Mouse (Mus musculus) midbrain, embryonic 16.5 days (tissue): Measurements from ENCODE around the gene Cnksr2. TPM values are rescaled to one million over a fixed set of nuclear protein-coding genes. Genes with fewer than 3 reads are reported as not detected.

Experiments used
- ATAC-seq: fragments of 200-750 bp; cut with Nextera tagmentation; 2 replicates; pipeline ENCODE4 v1.8.0; 2017; ENCODE audit warnings: moderate TSS enrichment
- H3K27ac ChIP-seq: fragments of 300-500 bp; sonication (generic); 2 replicates; pipeline ENCODE4 v1.5.1; 2014; ENCODE audit warnings: mild to moderate bottlenecking, low read length, mixed read lengths
- H3K27me3 ChIP-seq: fragments of 300-500 bp; sonication (generic); 2 replicates; pipeline ENCODE4 v1.6.1; 2014; ENCODE audit warnings: low read depth, low read length, mixed read lengths; ENCODE audit not compliant: control insufficient read depth, insufficient read depth
- H3K36me3 ChIP-seq: fragments of 300-500 bp; sonication (generic); 2 replicates; pipeline ENCODE4 v1.6.1; 2014; ENCODE audit warnings: mild to moderate bottlenecking, low read length, moderate library complexity, mixed read lengths; ENCODE audit not compliant: control insufficient read depth, insufficient read depth
- H3K4me1 ChIP-seq: fragments of 300-500 bp; sonication (generic); 2 replicates; pipeline ENCODE4 v1.6.1; 2014; ENCODE audit warnings: mild to moderate bottlenecking, low read length, mixed read lengths; ENCODE audit not compliant: control insufficient read depth, insufficient read depth
- H3K4me2 ChIP-seq: fragments of 300-500 bp; sonication (generic); 2 replicates; pipeline ENCODE4 v1.6.1; 2014; ENCODE audit warnings: mild to moderate bottlenecking, low read length, mixed read lengths
- H3K4me3 ChIP-seq: fragments of 300-500 bp; sonication (generic); 2 replicates; pipeline ENCODE4 v1.5.1; 2014; ENCODE audit warnings: low read depth, mild to moderate bottlenecking, low read length, moderate library complexity, mixed read lengths
- H3K9ac ChIP-seq: fragments of 300-500 bp; sonication (generic); 2 replicates; pipeline ENCODE4 v1.6.1; 2014; ENCODE audit warnings: low read depth, low read length, mixed read lengths
- H3K9me3 ChIP-seq: fragments of 300-500 bp; sonication (generic); replicated peaks from 2 replicates; pipeline ENCODE4 v1.6.1; 2014; ENCODE audit warnings: mild to moderate bottlenecking, low read length, mixed read lengths; ENCODE audit not compliant: control insufficient read depth, poor library complexity, severe bottlenecking
- WGBS: fragments of 180-500 bp; shearing (Covaris S2); extraction: QIAGEN DNeasy Blood & Tissue Kit; methylation state at CpG from one replicate; pipeline ENCODE4 v1.1.7; 2014; 5-methylcytosine and 5-hydroxymethylcytosine counted together
- polyA plus RNA-seq: library from polyadenylated mRNA; unstranded; fragments of >200 nt; fragmentation: Nextera tagmentation; extraction: Ambion mirVana; gene quantifications from 2 replicates; pipeline ENCODE4 v1.2.1, GENCODE M21; 2015

Gene Cnksr2
- 8.2 and 9.1 TPM in 2 replicates for polyA plus RNA-seq

- Histone ChIP-seq H3K4me2 (peak within 1 kb of the TSS; percentile 58), H3K9me3 (no peaks in the 10 kb centered on the region), H3K27me3 (no peaks in the 10 kb centered on the region), H3K27ac (peak within 1 kb of the TSS; percentile 79), H3K36me3 (no peaks in the 10 kb centered on the region), H3K4me1 (no peaks in the 10 kb centered on the region), H3K9ac (peak within 1 kb of the TSS; percentile 78), H3K4me3 (peak within 1 kb of the TSS; percentile 66)
- 18% methylated on average over 78 of the region's 99 CpGs for WGBS
- peak; percentile 83 for ATAC-seq
These were observed at the start of gene Cnksr2 for GRCm38 (mm10) chrX:158043057-158043843. Gene Cnksr2, minus strand, starts transcription at chrX:158043294.

DNA sequence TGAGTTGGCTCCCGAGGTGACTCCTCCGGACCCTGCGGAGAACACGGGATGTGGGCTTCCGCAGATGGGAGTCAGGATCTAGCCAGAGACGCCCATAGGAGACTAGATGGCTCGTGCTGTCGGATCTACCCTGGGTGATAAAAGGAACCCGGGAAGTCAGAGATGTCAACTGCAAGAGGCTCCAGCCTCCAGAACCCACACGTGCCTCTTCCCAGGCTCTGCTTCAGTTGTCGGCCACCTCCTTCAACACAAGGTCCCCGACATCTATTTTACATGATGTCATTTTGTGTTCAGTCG, 698 bp upstream of the Cnksr2 start:
- Histone ChIP-seq H3K36me3 (no peaks in the 10 kb centered on the region), H3K4me3 (peak overlapping the region; percentile 66), H3K4me1 (no peaks in the 10 kb centered on the region), H3K9ac (peak overlapping the region; percentile 78), H3K4me2 (peak overlapping the region; percentile 58), H3K27me3 (no peaks in the 10 kb centered on the region), H3K9me3 (no peaks in the 10 kb centered on the region), H3K27ac (peak overlapping the region; percentile 79)
- ATAC-seq: no peak; the same call in 1 of the 2 replicates
- 30% methylated on average over 13 of the region's 13 CpGs for WGBS

DNA sequence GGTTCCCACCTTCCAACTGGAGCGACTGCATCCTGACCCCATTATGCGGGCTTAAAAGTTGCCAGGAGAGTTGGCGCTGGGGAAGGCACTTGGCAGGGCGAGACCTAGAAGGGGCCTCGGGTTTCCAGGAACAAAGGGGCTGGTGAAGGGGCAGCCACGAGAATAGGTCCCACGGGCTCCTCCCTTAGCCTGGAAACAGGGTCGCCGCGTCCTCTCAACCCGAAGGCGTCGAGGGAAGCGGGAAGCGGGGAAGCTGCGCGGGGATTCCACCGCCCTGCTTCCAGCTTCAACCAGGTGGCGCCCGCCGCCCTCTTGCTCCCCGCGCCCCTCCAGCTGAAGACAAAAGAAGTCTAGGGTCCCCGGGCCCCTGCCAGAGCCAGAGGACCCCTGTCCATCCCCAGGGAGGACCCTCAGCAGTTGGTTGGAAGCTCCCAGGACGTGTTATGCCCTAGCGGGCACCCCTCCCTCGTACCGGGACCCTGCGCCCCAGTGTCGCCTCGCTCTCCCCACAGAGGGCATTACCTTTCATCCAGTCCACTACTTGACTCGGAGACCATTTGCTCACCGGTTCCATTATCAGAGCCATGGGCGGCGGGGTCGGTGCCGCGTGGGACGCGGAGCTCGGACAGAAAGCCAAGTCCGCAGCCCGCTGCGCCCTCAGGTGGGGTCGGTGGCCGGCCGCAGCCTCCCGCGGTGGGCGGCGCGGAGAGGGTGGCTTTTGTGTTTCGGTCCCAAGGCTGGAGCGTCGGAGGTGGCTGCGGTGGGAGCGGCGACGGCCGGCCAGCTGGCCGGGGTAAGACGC, 638 bp downstream of the Cnksr2 start:
- 25% methylated on average over 43 of the region's 62 CpGs for WGBS
- no peaks in the 10 kb centered on the region for H3K4me1 ChIP-seq
- peak overlapping the region; percentile 58 for H3K4me2 ChIP-seq

DNA sequence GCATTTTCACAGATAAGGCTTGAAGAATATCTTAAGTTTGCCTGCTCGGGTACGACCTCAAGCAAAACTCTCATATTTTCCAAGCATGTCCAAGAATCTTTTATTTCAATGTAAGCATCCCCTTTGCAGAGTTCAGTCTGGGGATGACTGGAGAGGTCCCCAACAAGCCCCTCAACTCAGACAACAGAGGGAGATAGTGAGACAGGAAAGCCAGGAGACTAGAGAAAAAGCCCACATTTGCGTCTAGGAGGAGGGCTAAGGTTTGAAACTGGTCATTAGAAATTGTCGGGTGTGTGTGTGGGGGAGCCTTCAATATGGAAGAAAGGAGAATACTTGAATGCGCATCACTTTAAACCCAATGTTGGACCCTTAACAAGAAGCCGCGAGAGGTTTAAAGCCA, 1.4 kb downstream of the Cnksr2 start:
- no peaks in the 10 kb centered on the region for H3K9me3 ChIP-seq
- 23% methylated on average over 7 of the region's 7 CpGs for WGBS
- H3K9ac ChIP-seq: peak overlapping the region; percentile 78
- no peaks in the 10 kb centered on the region for H3K27me3 ChIP-seq
- peak overlapping the region; percentile 79 for H3K27ac ChIP-seq
- H3K4me2 ChIP-seq: peak overlapping the region; percentile 58
- 0 out of 2 replicates have a peak, but pooled peaks have one; percentile 51 for ATAC-seq
- no peaks in the 10 kb centered on the region for H3K36me3 ChIP-seq
- peak overlapping the region; percentile 66 for H3K4me3 ChIP-seq
- no peaks in the 10 kb centered on the region for H3K4me1 ChIP-seq

More for the DNA sequence above, 638 bp downstream of the Cnksr2 start:
- peak; percentile 63 for ATAC-seq
- Histone ChIP-seq H3K27me3 (no peaks in the 10 kb centered on the region), H3K9ac (peak overlapping the region; percentile 78), H3K9me3 (no peaks in the 10 kb centered on the region), H3K4me3 (peak overlapping the region; percentile 66), H3K27ac (peak overlapping the region; percentile 79), H3K36me3 (no peaks in the 10 kb centered on the region)

- no peak overlapping the region for H3K27ac ChIP-seq
- no peak for ATAC-seq
- no peak overlapping the region for H3K9ac ChIP-seq
- no peaks in the 10 kb centered on the region for H3K36me3 ChIP-seq
- H3K4me3 ChIP-seq: no peak overlapping the region
- no peaks in the 10 kb centered on the region for H3K27me3 ChIP-seq
- no peaks in the 10 kb centered on the region for H3K9me3 ChIP-seq
- no peak overlapping the region for H3K4me2 ChIP-seq
- no peaks in the 10 kb centered on the region for H3K4me1 ChIP-seq
These were observed 91.4 kb downstream of the Cnksr2 start for GRCm38 (mm10) chrX:157951698-157952097.

GRCm38 (mm10) chrX:157949256-157949655, 93.8 kb downstream of the Cnksr2 start:
- ATAC-seq: no peak
- Histone ChIP-seq H3K9me3 (no peaks in the 10 kb centered on the region), H3K36me3 (no peaks in the 10 kb centered on the region), H3K27me3 (no peaks in the 10 kb centered on the region), H3K4me2 (no peak overlapping the region), H3K4me1 (no peaks in the 10 kb centered on the region), H3K27ac (no peak overlapping the region), H3K4me3 (no peak overlapping the region), H3K9ac (no peak overlapping the region)
- 72% methylated on average over 1 of the region's 1 CpGs for WGBS

- ATAC-seq: no peak
These were observed 98.0 kb downstream of the Cnksr2 start for GRCm38 (mm10) chrX:157945121-157945520.

GRCm38 (mm10) chrX:157936611-157937010, 106.5 kb downstream of the Cnksr2 start:
- no peak overlapping the region for H3K9ac ChIP-seq
- no peak overlapping the region for H3K27ac ChIP-seq
- H3K4me1 ChIP-seq: no peaks in the 10 kb centered on the region
- H3K27me3 ChIP-seq: no peaks in the 10 kb centered on the region
- no peak for ATAC-seq
- no peak overlapping the region for H3K4me2 ChIP-seq
- no peaks in the 10 kb centered on the region for H3K36me3 ChIP-seq
- no peak overlapping the region for H3K4me3 ChIP-seq
- 94% methylated on average over 1 of the region's 1 CpGs for WGBS
- H3K9me3 ChIP-seq: no peaks in the 10 kb centered on the region

More at GRCm38 (mm10) chrX:157945121-157945520, 98.0 kb downstream of the Cnksr2 start:
- no peak overlapping the region for H3K27ac ChIP-seq
- H3K4me3 ChIP-seq: no peak overlapping the region
- H3K4me1 ChIP-seq: no peaks in the 10 kb centered on the region
- H3K27me3 ChIP-seq: no peaks in the 10 kb centered on the region
- H3K36me3 ChIP-seq: no peaks in the 10 kb centered on the region
- no peak overlapping the region for H3K9ac ChIP-seq
- WGBS: 81% methylated on average over 5 of the region's 5 CpGs
- H3K9me3 ChIP-seq: no peaks in the 10 kb centered on the region
- H3K4me2 ChIP-seq: no peak overlapping the region

DNA sequence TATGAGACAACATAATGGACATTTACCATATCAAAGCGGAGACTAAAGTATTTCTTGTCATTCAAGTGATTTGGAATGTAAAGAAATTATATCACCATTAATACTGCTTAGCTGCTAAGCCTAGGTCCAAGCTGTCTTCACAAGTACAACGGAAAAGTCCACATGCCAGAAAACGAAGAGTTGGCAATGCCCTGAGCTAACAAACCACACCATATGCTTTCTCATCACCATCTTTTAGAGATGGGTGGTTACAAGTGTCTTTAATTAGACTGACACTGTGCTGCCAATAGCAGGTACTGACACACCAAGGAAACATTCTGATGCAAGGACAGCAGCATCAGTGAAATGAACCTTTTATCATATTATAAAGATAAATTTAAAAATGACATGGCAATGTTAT, 123.0 kb downstream of the Cnksr2 start:
- Histone ChIP-seq H3K27ac (no peak overlapping the region), H3K36me3 (no peaks in the 10 kb centered on the region), H3K9me3 (no peaks in the 10 kb centered on the region), H3K4me1 (no peaks in the 10 kb centered on the region), H3K9ac (no peak overlapping the region), H3K4me2 (no peak overlapping the region), H3K4me3 (no peak overlapping the region), H3K27me3 (no peaks in the 10 kb centered on the region)
- 78% methylated on average over 3 of the region's 3 CpGs for WGBS
- no peak for ATAC-seq
